Mouse (Mus musculus) skeletal muscle tissue, adult 2 months (tissue): ENCODE results near the gene Tshz2.

ENCODE experiments used
- DNase-seq: peaks from one replicate; pipeline ENCODE4 v3.0.0-alpha.2; 2012; ENCODE audit warnings: low read depth, low spot score

The Tshz2 gene

GRCm38 (mm10) chr2:169699862-169700511, 67.2 kb downstream of the Tshz2 start:
- peak; percentile 47 for DNase-seq

- DNase-seq, result no peak
Measured at GRCm38 (mm10) chr2:169702725-169703486, 70.1 kb downstream of the Tshz2 start.

GRCm38 (mm10) chr2:169721793-169722326, 89.0 kb downstream of the Tshz2 start:
- DNase-seq, result no peak

- no peak for DNase-seq
Measured at GRCm38 (mm10) chr2:169722341-169722740, 89.5 kb downstream of the Tshz2 start.

GRCm38 (mm10) chr2:169723645-169724462, 91.0 kb downstream of the Tshz2 start:
- no peak for DNase-seq

- DNase-seq, result no peak
Measured at GRCm38 (mm10) chr2:169728651-169729280, 96.0 kb downstream of the Tshz2 start.

- peak; percentile 76 for DNase-seq
Measured at GRCm38 (mm10) chr2:169730551-169730996, 97.8 kb downstream of the Tshz2 start.

- DNase-seq, result no peak
Measured at GRCm38 (mm10) chr2:169734053-169734452, 101.2 kb downstream of the Tshz2 start.

- DNase-seq, result no peak
Measured at GRCm38 (mm10) chr2:169735475-169736406, 102.9 kb downstream of the Tshz2 start.

- no peak for DNase-seq
Measured at GRCm38 (mm10) chr2:169740996-169741395, 108.2 kb downstream of the Tshz2 start.

- no peak for DNase-seq
Measured at GRCm38 (mm10) chr2:169742791-169743190, 110.0 kb downstream of the Tshz2 start.

GRCm38 (mm10) chr2:169743294-169743693, 110.5 kb downstream of the Tshz2 start:
- DNase-seq, result no peak

GRCm38 (mm10) chr2:169743910-169744309, 111.1 kb downstream of the Tshz2 start:
- DNase-seq, result no peak

- DNase-seq, result no peak
Measured at GRCm38 (mm10) chr2:169747114-169747642, 114.4 kb downstream of the Tshz2 start.

- no peak for DNase-seq
Measured at GRCm38 (mm10) chr2:169749331-169749945, 116.6 kb downstream of the Tshz2 start.

GRCm38 (mm10) chr2:169750574-169751491, 118.0 kb downstream of the Tshz2 start:
- peak; percentile 60 for DNase-seq

GRCm38 (mm10) chr2:169752126-169752525, 119.3 kb downstream of the Tshz2 start:
- DNase-seq, result peak; percentile 18

- DNase-seq, result no peak
Measured at GRCm38 (mm10) chr2:169753432-169753831, 120.6 kb downstream of the Tshz2 start.
